Mouse (Mus musculus): Measurements from ENCODE around the gene Cic. TPM values are rescaled to one million over a fixed set of nuclear protein-coding genes. Genes with fewer than 3 reads are reported as not detected.

Cic gene
- polyA plus RNA-seq, 1 experiment from 2014 or later: 31.5 TPM

GRCm38 (mm10) chr7:25282731-25283211 lies 15.3 kb downstream of the Cic start:
- H3K4me1 ChIP-seq (ENCODE audit: control insufficient read depth, insufficient read depth, low read length): peaks cover 48% of the 10 kb centered on the region
- no peak for ATAC-seq (replicated peaks; ENCODE audit: insufficient number of reproducible peaks, low FRiP score, low TSS enrichment)
- peak overlapping the region; percentile 99 for H3K27ac ChIP-seq (ENCODE audit: low read depth, low read length)

GRCm38 (mm10) chr7:25283637-25284036 lies 16.1 kb downstream of the Cic start:
- whole genome bisulfite sequencing (ENCODE audit: insufficient replicate concordance): 14% methylated on average over 5 of the region's 5 CpGs
- Histone ChIP-seq H3K4me1 (ENCODE audit: control insufficient read depth, insufficient read depth, low read length) (peaks cover 45% of the 10 kb centered on the region), H3K27ac (ENCODE audit: low read depth, low read length) (peak overlapping the region; percentile 99), H3K27me3 (ENCODE audit: control insufficient read depth, insufficient read depth, low read length) (no peaks in the 10 kb centered on the region), H3K4me2 (peak overlapping the region; percentile 98), H3K9ac (ENCODE audit: low read depth, low read length) (peak overlapping the region; percentile 87), H3K4me3 (ENCODE audit: low read depth, low read length) (peak overlapping the region; percentile 74), H3K36me3 (ENCODE audit: control insufficient read depth, insufficient read depth, low read length) (peaks cover 35% of the 10 kb centered on the region), H3K9me3 (replicated peaks; ENCODE audit: control insufficient read depth, low read length) (no peaks in the 10 kb centered on the region)
- ATAC-seq (replicated peaks; ENCODE audit: insufficient number of reproducible peaks, low FRiP score, low TSS enrichment): no peak

More at GRCm38 (mm10) chr7:25282731-25283211, 15.3 kb downstream of the Cic start:
- H3K4me3 ChIP-seq (ENCODE audit: low read depth, low read length): peak overlapping the region; percentile 74
- H3K9me3 ChIP-seq (replicated peaks; ENCODE audit: control insufficient read depth, low read length): no peaks in the 10 kb centered on the region
- 1% methylated on average over 35 of the region's 36 CpGs for WGBS (ENCODE audit: insufficient replicate concordance)
- H3K36me3 ChIP-seq (ENCODE audit: control insufficient read depth, insufficient read depth, low read length): peaks cover 27% of the 10 kb centered on the region
- H3K27me3 ChIP-seq (ENCODE audit: control insufficient read depth, insufficient read depth, low read length): no peaks in the 10 kb centered on the region
- peak overlapping the region; percentile 87 for H3K9ac ChIP-seq (ENCODE audit: low read depth, low read length)
- H3K4me2 ChIP-seq: peak overlapping the region; percentile 98

DNA sequence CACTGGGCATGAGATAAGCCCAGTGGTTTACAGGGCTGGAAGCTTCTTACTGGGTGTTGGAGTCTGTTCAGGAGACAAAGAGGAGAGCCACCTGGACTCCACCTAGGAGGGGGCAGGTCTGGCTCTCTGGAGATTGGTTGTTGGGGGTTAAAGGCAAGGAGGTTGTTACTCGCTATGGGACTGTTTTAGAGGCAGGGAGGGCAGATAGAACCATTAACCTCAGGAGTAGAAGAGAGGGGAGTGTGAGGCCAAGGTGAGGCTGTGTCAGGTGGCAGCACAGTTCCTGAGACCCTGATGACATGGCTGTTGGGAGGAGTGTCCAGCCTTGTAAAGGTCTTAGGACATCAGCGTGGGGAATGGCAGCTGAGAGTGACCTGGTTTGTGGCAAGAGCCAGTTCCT lies 16.7 kb downstream of the Cic start:
- Histone ChIP-seq H3K4me1 (ENCODE audit: control insufficient read depth, insufficient read depth, low read length) (peaks cover 45% of the 10 kb centered on the region), H3K27me3 (ENCODE audit: control insufficient read depth, insufficient read depth, low read length) (no peaks in the 10 kb centered on the region), H3K4me2 (peak overlapping the region; percentile 98), H3K9ac (ENCODE audit: low read depth, low read length) (no peak overlapping the region; the same call in 1 of the 2 replicates), H3K27ac (ENCODE audit: low read depth, low read length) (peak overlapping the region; percentile 99; the same call in 1 of the 2 replicates), H3K36me3 (ENCODE audit: control insufficient read depth, insufficient read depth, low read length) (peaks cover 41% of the 10 kb centered on the region), H3K9me3 (replicated peaks; ENCODE audit: control insufficient read depth, low read length) (no peaks in the 10 kb centered on the region; the same call in 1 of the 2 replicates), H3K4me3 (ENCODE audit: low read depth, low read length) (peak overlapping the region; percentile 74)
- WGBS (ENCODE audit: insufficient replicate concordance): 61% methylated on average over 2 of the region's 2 CpGs
- no peak for ATAC-seq (replicated peaks; ENCODE audit: insufficient number of reproducible peaks, low FRiP score, low TSS enrichment)

DNA sequence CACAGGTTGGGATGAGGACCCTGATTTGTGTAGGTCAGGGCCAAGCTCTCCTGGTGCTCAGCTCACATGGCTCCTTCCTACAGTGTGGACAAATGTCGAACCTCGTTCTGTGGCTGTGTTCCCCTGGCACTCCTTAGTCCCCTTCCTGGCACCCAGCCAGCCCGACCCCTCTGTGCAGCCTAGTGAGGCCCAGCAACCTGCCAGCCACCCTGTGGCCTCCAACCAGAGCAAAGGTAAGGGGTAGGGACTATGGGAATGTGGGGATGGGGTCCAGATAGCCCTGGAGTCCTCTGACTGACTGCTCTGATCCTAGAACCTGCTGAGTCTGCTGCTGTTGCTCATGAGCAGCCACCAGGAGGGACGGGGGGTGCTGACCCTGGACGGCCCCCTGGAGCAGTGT lies 17.3 kb downstream of the Cic start:
- no peak overlapping the region for H3K27ac ChIP-seq (ENCODE audit: low read depth, low read length)
- no peak for ATAC-seq (replicated peaks; ENCODE audit: insufficient number of reproducible peaks, low FRiP score, low TSS enrichment)
- no peaks in the 10 kb centered on the region; the same call in 1 of the 2 replicates for H3K9me3 ChIP-seq (replicated peaks; ENCODE audit: control insufficient read depth, low read length)
- H3K4me2 ChIP-seq: no peak overlapping the region
- H3K36me3 ChIP-seq (ENCODE audit: control insufficient read depth, insufficient read depth, low read length): peaks cover 47% of the 10 kb centered on the region
- H3K4me1 ChIP-seq (ENCODE audit: control insufficient read depth, insufficient read depth, low read length): peaks cover 41% of the 10 kb centered on the region
- 69% methylated on average over 5 of the region's 5 CpGs for WGBS (ENCODE audit: insufficient replicate concordance)
- H3K9ac ChIP-seq (ENCODE audit: low read depth, low read length): no peak overlapping the region; the same call in 1 of the 2 replicates
- H3K4me3 ChIP-seq (ENCODE audit: low read depth, low read length): peak overlapping the region; percentile 8; the same call in 1 of the 2 replicates
- H3K27me3 ChIP-seq (ENCODE audit: control insufficient read depth, insufficient read depth, low read length): no peaks in the 10 kb centered on the region

GRCm38 (mm10) chr7:25285511-25286238 lies 18.2 kb downstream of the Cic start:
- H3K9ac ChIP-seq (ENCODE audit: low read depth, low read length): no peak overlapping the region
- WGBS (ENCODE audit: insufficient replicate concordance): 91% methylated on average over 20 of the region's 20 CpGs
- H3K36me3 ChIP-seq (ENCODE audit: control insufficient read depth, insufficient read depth, low read length): peaks cover 56% of the 10 kb centered on the region
- no peak overlapping the region for H3K4me3 ChIP-seq (ENCODE audit: low read depth, low read length)
- no peaks in the 10 kb centered on the region for H3K27me3 ChIP-seq (ENCODE audit: control insufficient read depth, insufficient read depth, low read length)
- no peak overlapping the region for H3K4me2 ChIP-seq
- no peaks in the 10 kb centered on the region; the same call in 1 of the 2 replicates for H3K9me3 ChIP-seq (replicated peaks; ENCODE audit: control insufficient read depth, low read length)
- H3K27ac ChIP-seq (ENCODE audit: low read depth, low read length): no peak overlapping the region
- H3K4me1 ChIP-seq (ENCODE audit: control insufficient read depth, insufficient read depth, low read length): peaks cover 35% of the 10 kb centered on the region
- no peak for ATAC-seq (replicated peaks; ENCODE audit: insufficient number of reproducible peaks, low FRiP score, low TSS enrichment)

DNA sequence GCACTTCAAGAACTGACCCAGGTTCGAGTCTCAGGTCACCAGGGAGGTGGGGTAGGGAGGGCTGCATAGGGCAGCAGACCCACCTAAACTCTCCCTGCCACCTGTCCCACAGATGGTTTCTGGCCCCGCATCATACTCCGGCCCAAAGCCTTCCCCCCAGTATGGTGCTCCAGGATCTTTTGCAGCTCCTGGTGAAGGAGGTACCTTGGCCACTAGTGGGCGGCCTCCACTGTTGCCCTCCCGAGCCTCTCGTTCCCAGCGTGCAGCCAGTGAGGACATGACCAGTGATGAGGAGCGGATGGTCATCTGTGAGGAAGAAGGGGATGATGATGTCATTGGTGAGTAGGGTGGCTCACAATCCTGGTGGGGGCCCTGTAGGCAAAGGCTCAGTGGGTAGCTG lies 19.5 kb downstream of the Cic start:
- Histone ChIP-seq H3K9ac (ENCODE audit: low read depth, low read length) (no peak overlapping the region), H3K4me1 (ENCODE audit: control insufficient read depth, insufficient read depth, low read length) (peaks cover 24% of the 10 kb centered on the region), H3K4me2 (no peak overlapping the region), H3K36me3 (ENCODE audit: control insufficient read depth, insufficient read depth, low read length) (peaks cover 61% of the 10 kb centered on the region), H3K9me3 (replicated peaks; ENCODE audit: control insufficient read depth, low read length) (no peaks in the 10 kb centered on the region; the same call in 1 of the 2 replicates), H3K27ac (ENCODE audit: low read depth, low read length) (no peak overlapping the region), H3K4me3 (ENCODE audit: low read depth, low read length) (no peak overlapping the region), H3K27me3 (ENCODE audit: control insufficient read depth, insufficient read depth, low read length) (no peaks in the 10 kb centered on the region)
- 84% methylated on average over 8 of the region's 8 CpGs for WGBS (ENCODE audit: insufficient replicate concordance)
- no peak for ATAC-seq (replicated peaks; ENCODE audit: insufficient number of reproducible peaks, low FRiP score, low TSS enrichment)

GRCm38 (mm10) chr7:25288011-25288410 lies 20.5 kb downstream of the Cic start:
- Histone ChIP-seq H3K27me3 (ENCODE audit: control insufficient read depth, insufficient read depth, low read length) (no peaks in the 10 kb centered on the region), H3K36me3 (ENCODE audit: control insufficient read depth, insufficient read depth, low read length) (peaks cover 71% of the 10 kb centered on the region), H3K9me3 (replicated peaks; ENCODE audit: control insufficient read depth, low read length) (no peaks in the 10 kb centered on the region; the same call in 1 of the 2 replicates), H3K4me2 (no peak overlapping the region), H3K9ac (ENCODE audit: low read depth, low read length) (no peak overlapping the region), H3K4me3 (ENCODE audit: low read depth, low read length) (no peak overlapping the region), H3K4me1 (ENCODE audit: control insufficient read depth, insufficient read depth, low read length) (peaks cover 23% of the 10 kb centered on the region), H3K27ac (ENCODE audit: low read depth, low read length) (no peak overlapping the region)
- 93% methylated on average over 12 of the region's 12 CpGs for WGBS (ENCODE audit: insufficient replicate concordance)
- ATAC-seq (replicated peaks; ENCODE audit: insufficient number of reproducible peaks, low FRiP score, low TSS enrichment): no peak

DNA sequence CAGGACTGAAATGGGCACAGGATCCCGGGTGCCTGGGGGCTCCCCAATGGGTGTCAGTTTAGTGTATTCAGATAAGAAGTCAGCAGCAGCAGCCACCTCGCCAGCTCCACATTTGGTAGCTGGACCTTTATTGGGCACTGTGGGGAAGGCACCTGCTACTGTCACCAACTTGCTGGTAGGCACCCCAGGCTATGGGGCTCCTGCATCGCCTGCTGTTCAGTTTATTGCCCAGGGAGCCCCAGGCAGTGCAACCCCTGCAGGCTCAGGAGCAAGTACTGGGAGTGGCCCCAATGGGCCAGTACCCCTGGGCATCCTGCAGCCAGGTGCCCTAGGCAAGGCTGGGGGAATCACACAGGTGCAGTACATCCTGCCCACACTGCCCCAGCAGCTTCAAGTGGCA lies 21.2 kb downstream of the Cic start:
- Histone ChIP-seq H3K27me3 (ENCODE audit: control insufficient read depth, insufficient read depth, low read length) (no peaks in the 10 kb centered on the region), H3K4me2 (no peak overlapping the region), H3K27ac (ENCODE audit: low read depth, low read length) (no peak overlapping the region), H3K4me3 (ENCODE audit: low read depth, low read length) (no peak overlapping the region), H3K36me3 (ENCODE audit: control insufficient read depth, insufficient read depth, low read length) (peaks cover 75% of the 10 kb centered on the region), H3K9ac (ENCODE audit: low read depth, low read length) (no peak overlapping the region), H3K4me1 (ENCODE audit: control insufficient read depth, insufficient read depth, low read length) (peaks cover 23% of the 10 kb centered on the region), H3K9me3 (replicated peaks; ENCODE audit: control insufficient read depth, low read length) (no peaks in the 10 kb centered on the region; the same call in 1 of the 2 replicates)
- WGBS (ENCODE audit: insufficient replicate concordance): 87% methylated on average over 3 of the region's 3 CpGs
- ATAC-seq (replicated peaks; ENCODE audit: insufficient number of reproducible peaks, low FRiP score, low TSS enrichment): no peak

All from heart, embryonic 11.5 days (tissue).